Comparison of ENCODE assay signal across 11 mouse cellular contexts in genomic region chr1:130740227-130740648, GRCm38 (mm10). TPM values are rescaled to one million over a fixed set of nuclear protein-coding genes. Genes with fewer than 3 reads are reported as not detected.
DNase-seq lines count a peak whose midpoint lies in the region; ATAC-seq and TF ChIP-seq lines count a peak whose summit lies in the region.
"Had no signal": no experiment of that assay in that cellular context is flagged by ENCODE, and none has a peak within 500 bp of the region (broad histone marks: within the 10 kb centered on the region; RNA-seq: fewer than 3 reads in every experiment).

No protein-coding gene starts in this region.

- no peak for ATAC-seq in megakaryocyte, adult 5-6 weeks (ENCODE audit: poor library complexity, severe bottlenecking)
- ATAC-seq in heart, embryonic 11.5 days (replicated peaks; ENCODE audit: insufficient number of reproducible peaks, low FRiP score, low TSS enrichment), result no peak
- ATAC-seq: activated CD4-positive, CD25-positive, alpha-beta regulatory T cell, adult 4 months had no signal

- H3K4me2 ChIP-seq in heart, embryonic 11.5 days, result peak overlapping the region; percentile 52

- H3K9me3 ChIP-seq in megakaryocyte, embryonic 14.5 days, result no peaks in the 10 kb centered on the region
- no peaks in the 10 kb centered on the region for H3K9me3 ChIP-seq in heart, embryonic 11.5 days (replicated peaks; ENCODE audit: control insufficient read depth, low read length)

- peaks cover 86% of the 10 kb centered on the region for H3K36me3 ChIP-seq in megakaryocyte, embryonic 14.5 days (replicated peaks; ENCODE audit: low read length)
- H3K36me3 ChIP-seq in heart, embryonic 11.5 days (ENCODE audit: control insufficient read depth, insufficient read depth, low read length), result no peaks in the 10 kb centered on the region

- no peak for TF ChIP-seq CTCF in brain, embryonic 14.5 days (IDR thresholded peaks at IDR 0.05; ENCODE audit: borderline replicate concordance, extremely low read depth, insufficient read depth, insufficient read length)

- TF ChIP-seq POLR2A in brain, embryonic 14.5 days (IDR thresholded peaks at IDR 0.05; ENCODE audit: borderline replicate concordance, extremely low read depth, insufficient read depth, insufficient read length, poor library complexity, severe bottlenecking), result no peak

- DNase-seq in brain, embryonic 14.5 days (ENCODE audit: low read depth), result peak; percentile 27
- DNase-seq in lung, postnatal 10 days, result peak; percentile 44
- no peak for DNase-seq in c-Kit-positive CD71-positive TER-119-positive erythroid progenitor cells, embryonic 14.5 days (ENCODE audit: low spot score)
- no peak for DNase-seq in gastrocnemius, postnatal 4 days (ENCODE audit: low spot score in 2 of 2)
- DNase-seq in urinary bladder, postnatal 25 days (ENCODE audit: low spot score), result no peak

- peak overlapping the region; percentile 92 for H3K4me3 ChIP-seq in megakaryocyte, embryonic 14.5 days (replicated peaks)
- H3K4me3 ChIP-seq in heart, embryonic 11.5 days (ENCODE audit: low read depth, low read length), result peak overlapping the region; percentile 16

- peak overlapping the region; percentile 72 for H3K9ac ChIP-seq in heart, embryonic 11.5 days (ENCODE audit: low read depth, low read length)

- H3K4me1 ChIP-seq in megakaryocyte, embryonic 14.5 days, result peaks cover 89% of the 10 kb centered on the region
- H3K4me1 ChIP-seq in heart, embryonic 11.5 days (ENCODE audit: control insufficient read depth, insufficient read depth, low read length), result peaks cover 17% of the 10 kb centered on the region

- WGBS in heart, embryonic 11.5 days (ENCODE audit: insufficient replicate concordance), result 57% methylated on average over 4 of the region's 4 CpGs

- peak overlapping the region; percentile 91 for H3K27ac ChIP-seq in heart, embryonic 11.5 days (ENCODE audit: low read depth, low read length)
- H3K27ac ChIP-seq: macrophage had no signal

- H3K27me3 ChIP-seq in megakaryocyte, embryonic 14.5 days (replicated peaks), result no peaks in the 10 kb centered on the region
- no peaks in the 10 kb centered on the region for H3K27me3 ChIP-seq in heart, embryonic 11.5 days (ENCODE audit: control insufficient read depth, insufficient read depth, low read length)

RNA-seq across cellular contexts. Expression of gene AA986860, which starts 8.5 kb away (rescaled TPM):
- polyA plus RNA-seq in megakaryocyte, embryonic 14.5 days (2012; ENCODE audit: insufficient read depth, low replicate concordance), result 4.5 and 39.9 TPM in 2 replicates
- 0.54 and 0.87 TPM in 2 replicates for total RNA-seq in megakaryocyte, adult 5-6 weeks (2015)
- 0.11 and 0.33 TPM in 2 replicates for total RNA-seq in megakaryocyte, adult 5-6 weeks (2017)
- 0.50 and 0.59 TPM in 2 replicates for polyA plus RNA-seq in brain, embryonic 14.5 days (2012; rRNA removed)
- polyA plus RNA-seq in heart, embryonic 11.5 days (2014; fragmentation: Nextera tagmentation; extraction: Ambion mirVana), result 0.69 and 1.2 TPM in 2 replicates
- total RNA-seq in gastrocnemius, postnatal 4 days (2021), result 1 to 10 TPM; 1.0 to 1.2 TPM

RNA-seq across cellular contexts. Expression of gene Pfkfb2, which starts 11.2 kb away (rescaled TPM):
- polyA plus RNA-seq in megakaryocyte, embryonic 14.5 days (2012; ENCODE audit: insufficient read depth, low replicate concordance), result 1.8 and 2.5 TPM in 2 replicates
- total RNA-seq in megakaryocyte, adult 5-6 weeks (2015), result 2.8 and 4.4 TPM in 2 replicates
- total RNA-seq in megakaryocyte, adult 5-6 weeks (2017), result 7.2 and 8.0 TPM in 2 replicates
- 32.9 and 33.9 TPM in 2 replicates for polyA plus RNA-seq in brain, embryonic 14.5 days (2012; rRNA removed)
- polyA plus RNA-seq in heart, embryonic 11.5 days (2014; fragmentation: Nextera tagmentation; extraction: Ambion mirVana), result 4.8 and 5.4 TPM in 2 replicates
- 10 to 100 TPM; 10.5 to 13.4 TPM for total RNA-seq in gastrocnemius, postnatal 4 days (2021)

RNA-seq across cellular contexts. Expression of gene Yod1, which starts 23.1 kb away (rescaled TPM):
- polyA plus RNA-seq in megakaryocyte, embryonic 14.5 days (2012; ENCODE audit: insufficient read depth, low replicate concordance), result 0.95 and 2.4 TPM in 2 replicates
- total RNA-seq in megakaryocyte, adult 5-6 weeks (2015), result 10.3 and 10.7 TPM in 2 replicates
- total RNA-seq in megakaryocyte, adult 5-6 weeks (2017), result 8.4 and 8.8 TPM in 2 replicates
- 3.9 and 5.3 TPM in 2 replicates for polyA plus RNA-seq in brain, embryonic 14.5 days (2012; rRNA removed)
- 6.5 and 11.1 TPM in 2 replicates for polyA plus RNA-seq in heart, embryonic 11.5 days (2014; fragmentation: Nextera tagmentation; extraction: Ambion mirVana)
- 1 to 10 TPM; 4.0 to 5.2 TPM for total RNA-seq in gastrocnemius, postnatal 4 days (2021)

RNA-seq across cellular contexts. Expression of gene Gm29427, which starts 24.6 kb away (rescaled TPM):
- not detected in 2 replicates for polyA plus RNA-seq in megakaryocyte, embryonic 14.5 days (2012; ENCODE audit: insufficient read depth, low replicate concordance)
- 0.11 TPM in 1 of 2 replicates, not detected in the other for total RNA-seq in megakaryocyte, adult 5-6 weeks (2015)
- total RNA-seq in megakaryocyte, adult 5-6 weeks (2017), result not detected in 2 replicates
- not detected in 2 replicates for polyA plus RNA-seq in brain, embryonic 14.5 days (2012; rRNA removed)
- polyA plus RNA-seq in heart, embryonic 11.5 days (2014; fragmentation: Nextera tagmentation; extraction: Ambion mirVana), result not detected in 2 replicates
- not detected for total RNA-seq in gastrocnemius, postnatal 4 days (2021)
- polyA plus RNA-seq: activated CD4-positive, CD25-positive, alpha-beta regulatory T cell, adult 4 months; kidney, embryonic 16.5 days; macrophage had no signal

Comparison
In these comparisons a context has a peak if more than half of its experiments do, and no peak if none do; other contexts are left out.
1. DNase-seq: peak in brain, embryonic 14.5 days (single experiment) and lung, postnatal 10 days (single experiment); none in c-Kit-positive CD71-positive TER-119-positive erythroid progenitor cells, embryonic 14.5 days (single experiment), gastrocnemius, postnatal 4 days (0 of 2) and urinary bladder, postnatal 25 days (single experiment).